ENCODE assay signal across 20 mouse cellular contexts in the genomic region with DNA sequence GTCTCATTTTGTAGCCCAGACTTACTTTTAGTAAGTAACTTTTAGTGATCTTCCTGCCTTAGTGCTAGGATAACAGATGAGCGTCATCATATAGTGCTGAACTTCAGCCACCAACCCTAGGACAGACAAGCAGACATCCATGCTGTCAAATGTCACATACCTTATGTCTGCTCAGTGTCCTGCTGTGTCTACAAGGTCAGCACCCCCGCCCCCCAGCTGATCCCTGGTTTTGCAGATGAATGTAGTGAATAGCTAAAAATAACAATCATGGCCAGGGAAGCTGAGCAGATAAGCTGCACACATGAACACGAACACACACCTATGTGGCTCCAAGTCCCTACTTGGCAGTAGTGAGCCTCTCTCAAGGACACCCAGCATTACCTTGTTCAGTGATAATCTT. TPM values are rescaled to one million over a fixed set of nuclear protein-coding genes. Genes with fewer than 3 reads are reported as not detected.
DNase-seq lines count a peak whose midpoint lies in the region; ATAC-seq lines count a peak whose summit lies in the region.
"Had no signal": no experiment of that assay in that cellular context is flagged by ENCODE, and none has a peak within 500 bp of the region (broad histone marks: within the 10 kb centered on the region; RNA-seq: fewer than 3 reads in every experiment).

No protein-coding gene starts in this region.

- H3K27ac ChIP-seq in heart, embryonic 12.5 days (ENCODE audit: poor library complexity, severe bottlenecking), result peak overlapping the region; percentile 67
- H3K27ac ChIP-seq: embryonic facial prominence, embryonic 13.5 days; forebrain, embryonic 13.5 days; hindbrain, embryonic 15.5 days; kidney, embryonic 15.5 days had no signal

- intact Hi-C loops in heart, postnatal 36 days (cut with DNase I), result no loop called here
- intact Hi-C loops in left cerebral cortex, postnatal 36 days (cut with DNase I), result no loop called here

- peak; percentile 84 for DNase-seq in heart, adult 11 months
- DNase-seq in heart, postnatal 36 days, result no peak
- no peak for DNase-seq in heart, adult 8-10 months (ENCODE audit: low spot score)
- peak; percentile 27 for DNase-seq in heart, postnatal 4 days
- DNase-seq in left cerebral cortex, postnatal 36 days (ENCODE audit: low spot score in 2 of 2), result no peak
- DNase-seq: adrenal gland, postnatal 10 days; B cell, adult 2 months; cerebellum, adult 11-12 months; cerebellum, adult 9-11 months; cerebellum, postnatal 36 days; forebrain, postnatal 0 days; gastrocnemius, postnatal 36 days; kidney, adult 2 months had no signal

- H3K4me3 ChIP-seq in heart, embryonic 12.5 days, result no peak overlapping the region
- H3K4me3 ChIP-seq: embryonic facial prominence, embryonic 13.5 days; forebrain, embryonic 13.5 days; hindbrain, embryonic 15.5 days; kidney, embryonic 15.5 days had no signal

- no peak overlapping the region for H3K9ac ChIP-seq in heart, embryonic 12.5 days
- H3K9ac ChIP-seq: embryonic facial prominence, embryonic 13.5 days; forebrain, embryonic 13.5 days; forebrain, postnatal 0 days; hindbrain, embryonic 15.5 days; kidney, embryonic 15.5 days had no signal

- H3K27me3 ChIP-seq in heart, embryonic 12.5 days (replicated peaks), result no peaks in the 10 kb centered on the region
- H3K27me3 ChIP-seq: embryonic facial prominence, embryonic 13.5 days; forebrain, embryonic 13.5 days; hindbrain, embryonic 15.5 days; kidney, embryonic 15.5 days had no signal

- H3K4me1 ChIP-seq in heart, embryonic 12.5 days (replicated peaks), result peaks cover 47% of the 10 kb centered on the region
- H3K4me1 ChIP-seq: embryonic facial prominence, embryonic 13.5 days; kidney, embryonic 15.5 days had no signal

- no peak overlapping the region for H3K4me2 ChIP-seq in heart, embryonic 12.5 days
- H3K4me2 ChIP-seq: embryonic facial prominence, embryonic 13.5 days; forebrain, embryonic 13.5 days; hindbrain, embryonic 15.5 days; kidney, embryonic 15.5 days had no signal

- H3K9me3 ChIP-seq in heart, embryonic 12.5 days (replicated peaks), result no peaks in the 10 kb centered on the region
- H3K9me3 ChIP-seq: embryonic facial prominence, embryonic 13.5 days; forebrain, embryonic 13.5 days; hindbrain, embryonic 15.5 days; kidney, embryonic 15.5 days had no signal

- peak; percentile 58; the same call in 1 of the 2 replicates for ATAC-seq in heart, embryonic 12.5 days (ENCODE audit: insufficient number of reproducible peaks, low FRiP score)
- no peak for ATAC-seq in cerebellum, adult (ENCODE audit: insufficient number of reproducible peaks, low FRiP score, low TSS enrichment)
- ATAC-seq: forebrain, embryonic 13.5 days; forebrain, postnatal 0 days; intestine, embryonic 16.5 days had no signal

- H3K36me3 ChIP-seq in heart, embryonic 12.5 days, result no peaks in the 10 kb centered on the region
- H3K36me3 ChIP-seq: embryonic facial prominence, embryonic 13.5 days; hindbrain, embryonic 15.5 days; kidney, embryonic 15.5 days had no signal

- 24% methylated on average over 3 of the region's 3 CpGs for WGBS in heart, embryonic 12.5 days

RNA-seq across cellular contexts. Expression of a gene that starts 11.2 kb away (rescaled TPM):
- total RNA-seq in heart, postnatal 36 days (2021), result 10 to 100 TPM; 43.5 to 48.8 TPM
- 38.9 and 39.0 TPM in 2 replicates for polyA plus RNA-seq in heart, embryonic 12.5 days (2016; fragmentation: Nextera tagmentation; extraction: Ambion mirVana)
- total RNA-seq in heart, adult 8-10 months (2022), result 10 to 100 TPM; 41.0 to 62.7 (median 51.3) TPM
- 10 to 100 TPM; 18.2 to 20.3 TPM for total RNA-seq in heart, postnatal 4 days (2021)
- 100 to 1,000 TPM; 122 to 133 TPM for total RNA-seq in left cerebral cortex, postnatal 36 days (2021)

RNA-seq across cellular contexts. Expression of a gene that starts 43.0 kb away (rescaled TPM):
- 1 to 10 TPM; 5.3 to 5.7 TPM for total RNA-seq in heart, postnatal 36 days (2021)
- 9.2 and 10.0 TPM in 2 replicates for polyA plus RNA-seq in heart, embryonic 12.5 days (2016; fragmentation: Nextera tagmentation; extraction: Ambion mirVana)
- total RNA-seq in heart, adult 8-10 months (2022), result 1 to 10 TPM; 4.8 to 6.3 (median 5.8) TPM
- total RNA-seq in heart, postnatal 4 days (2021), result 10 to 100 TPM in 1 of 2 experiments, 1 to 10 TPM in 1; 9.5 to 10.2 TPM
- 1 to 10 TPM; 5.0 to 5.9 TPM for total RNA-seq in left cerebral cortex, postnatal 36 days (2021)

Comparison
In these comparisons a context has a peak if more than half of its experiments do, and no peak if none do; other contexts are left out.
1. DNase-seq: peak in heart, adult 11 months (single experiment) and heart, postnatal 4 days (single experiment); none in heart, postnatal 36 days (0 of 2), heart, adult 8-10 months (single experiment) and left cerebral cortex, postnatal 36 days (0 of 2).